Mouse (Mus musculus) intestine, embryonic 14.5 days (tissue): ENCODE measurements around the gene Vps29. TPM values are rescaled to one million over a fixed set of nuclear protein-coding genes. Genes with fewer than 3 reads are reported as not detected.

Source experiments
- ATAC-seq: fragments of 200-750 bp; cut with Nextera tagmentation; replicated peaks from 2 replicates; pipeline ENCODE4 v1.8.0; 2017; ENCODE audit warnings: low read depth, moderate number of reproducible peaks, moderate TSS enrichment, moderate library complexity; ENCODE audit not compliant: low FRiP score, low TSS enrichment
- DNase-seq: peaks from one replicate; pipeline ENCODE4 v3.0.0-alpha.2; 2018; ENCODE audit warnings: low spot score
- H3K27ac ChIP-seq: fragments of 300-500 bp; sonication (generic); 2 replicates; pipeline ENCODE4 v1.5.1; 2014; ENCODE audit warnings: low read depth, mild to moderate bottlenecking, control low read depth
- H3K27me3 ChIP-seq: fragments of 300-500 bp; sonication (generic); replicated peaks from 2 replicates; pipeline ENCODE4 v1.6.1; 2014; ENCODE audit warnings: low read length, control low read depth; ENCODE audit not compliant: control insufficient read depth, insufficient read depth
- H3K36me3 ChIP-seq: fragments of 300-500 bp; sonication (generic); 2 replicates; pipeline ENCODE4 v1.6.1; 2014; ENCODE audit warnings: low read length, control low read depth; ENCODE audit not compliant: control insufficient read depth, insufficient read depth
- H3K4me1 ChIP-seq: fragments of 300-500 bp; sonication (generic); replicated peaks from 2 replicates; pipeline ENCODE4 v1.6.1; 2014; ENCODE audit warnings: low read length, control low read depth, mixed read lengths; ENCODE audit not compliant: control insufficient read depth, insufficient read depth
- H3K4me2 ChIP-seq: fragments of 300-500 bp; sonication (generic); 2 replicates; pipeline ENCODE4 v1.6.1; 2014; ENCODE audit warnings: low read length
- H3K4me3 ChIP-seq: fragments of 300-500 bp; sonication (generic); 2 replicates; pipeline ENCODE4 v1.5.1; 2014; ENCODE audit warnings: low read depth, low read length, control low read depth, mixed read lengths
- H3K9ac ChIP-seq: fragments of 300-500 bp; sonication (generic); 2 replicates; pipeline ENCODE4 v1.6.1; 2014; ENCODE audit warnings: mild to moderate bottlenecking, low read length
- H3K9me3 ChIP-seq: fragments of 300-500 bp; sonication (generic); 2 replicates; pipeline ENCODE4 v1.6.1; 2016; ENCODE audit warnings: low read length, control low read depth; ENCODE audit not compliant: control insufficient read depth
- WGBS: fragments of 180-500 bp; shearing (Covaris S2); extraction: QIAGEN DNeasy Blood & Tissue Kit; methylation state at CpG from one replicate; pipeline ENCODE4 v1.1.7; 2014; 5-methylcytosine and 5-hydroxymethylcytosine counted together
- polyA plus RNA-seq: library from polyadenylated mRNA; unstranded; fragments of >200 nt; fragmentation: Nextera tagmentation; extraction: Ambion mirVana; gene quantifications from 2 replicates; pipeline ENCODE4 v1.2.1, GENCODE M21; 2014

The Vps29 gene
- polyA plus RNA-seq, 1 experiment from 2014 or later, result 254 TPM

- DNase-seq (no peak), ATAC-seq (peak; percentile 28)
- Histone ChIP-seq H3K4me1 (peaks cover 4% of the 10 kb centered on the region; the same call in 1 of the 2 replicates), H3K27ac (peak overlapping the region; percentile 62; the same call in 1 of the 2 replicates), H3K27me3 (no peaks in the 10 kb centered on the region), H3K9ac (peak overlapping the region; percentile 79), H3K36me3 (0 out of 2 replicates have a peak, but pooled peaks cover 3% of the 10 kb centered on the region), H3K9me3 (no peaks in the 10 kb centered on the region), H3K4me2 (peak overlapping the region; percentile 79), H3K4me3 (peak overlapping the region; percentile 69)
- under 1% methylated on average over 48 of the region's 57 CpGs for WGBS
Measured at GRCm38 (mm10) chr5:122354492-122355067, 411 bp downstream of the Vps29 start.

DNA sequence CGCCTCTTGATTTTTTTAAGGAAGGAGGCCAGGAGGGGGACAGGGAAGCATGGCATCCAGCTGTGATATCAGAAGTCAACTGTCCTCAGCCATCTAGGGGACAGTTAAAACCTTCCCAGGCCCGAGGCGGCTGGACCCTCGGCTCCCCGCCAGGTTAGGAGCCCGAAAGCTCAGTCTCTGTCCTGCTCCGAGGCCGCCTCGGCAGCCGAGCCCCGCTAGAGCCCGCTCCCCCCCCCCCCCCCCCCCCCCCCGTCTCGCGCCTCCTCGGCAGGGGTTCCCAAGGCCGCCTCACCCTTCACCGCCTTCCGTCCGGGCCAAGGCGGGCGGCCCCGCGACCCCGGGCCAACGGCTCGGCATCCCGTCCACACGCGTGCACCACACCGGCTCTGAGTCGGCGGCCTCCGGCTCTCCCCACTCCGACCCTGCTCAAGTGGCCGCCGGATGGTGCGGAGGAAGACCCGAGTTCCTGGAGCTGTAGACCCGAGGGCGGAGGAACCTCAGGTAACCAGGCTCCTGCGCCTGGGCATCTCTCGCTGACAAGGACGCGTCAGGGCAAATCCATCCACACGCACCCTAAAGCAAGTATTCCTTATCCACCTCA, 17.5 kb downstream of the Vps29 start, which contains the start of gene Gpn3:
Gpn3 (plus strand) TSS at position 286 of the 601 bp plus-strand sequence.
- peak within 1 kb of the TSS; percentile 70 for H3K9ac ChIP-seq
- H3K4me1 ChIP-seq, result peaks cover 7% of the 10 kb centered on the region
- peaks cover 33% of the 10 kb centered on the region for H3K36me3 ChIP-seq
- H3K4me2 ChIP-seq, result peak within 1 kb of the TSS; percentile 70
- no peaks in the 10 kb centered on the region for H3K27me3 ChIP-seq
- 1% methylated on average over 33 of the region's 46 CpGs for WGBS
- DNase-seq (no peak), ATAC-seq (peak; percentile 84)
- H3K4me3 ChIP-seq, result peak within 1 kb of the TSS; percentile 75
- peak within 1 kb of the TSS; percentile 94 for H3K27ac ChIP-seq
- no peaks in the 10 kb centered on the region for H3K9me3 ChIP-seq

GRCm38 (mm10) chr5:122372192-122372769, 18.1 kb downstream of the Vps29 start, which contains the start of gene Fam216a:
Fam216a (minus strand) TSS chr5:122372364.
- peak; percentile 90 for ATAC-seq
- Histone ChIP-seq H3K9ac (peak within 1 kb of the TSS; percentile 70), H3K27ac (peak within 1 kb of the TSS; percentile 94), H3K9me3 (no peaks in the 10 kb centered on the region), H3K36me3 (peaks cover 31% of the 10 kb centered on the region), H3K4me2 (peak within 1 kb of the TSS; percentile 70), H3K4me1 (peaks cover 7% of the 10 kb centered on the region), H3K27me3 (no peaks in the 10 kb centered on the region), H3K4me3 (peak within 1 kb of the TSS; percentile 75)
- under 1% methylated on average over 53 of the region's 53 CpGs for WGBS
- DNase-seq, result peak; percentile 98

DNA sequence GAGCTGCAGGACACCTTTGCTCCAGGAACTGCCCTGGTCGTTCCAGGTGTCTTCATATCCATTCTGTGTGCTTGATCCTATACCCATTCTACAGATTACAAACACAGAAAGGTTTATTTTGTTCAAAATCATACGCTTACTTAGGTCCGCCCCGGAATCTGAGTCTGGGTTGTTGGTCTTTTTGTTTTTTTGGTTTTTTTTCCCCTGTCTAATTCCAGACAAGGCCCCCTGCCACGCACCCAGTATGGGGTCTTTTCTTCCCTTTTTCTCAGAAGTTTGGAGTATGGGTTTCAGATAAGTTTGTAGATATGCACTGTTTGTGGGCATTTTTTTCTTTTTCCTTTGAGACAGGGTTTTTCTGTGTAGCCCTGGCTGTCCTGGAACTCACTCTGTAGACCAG, 18.7 kb downstream of the Vps29 start:
- H3K4me2 ChIP-seq, result peak overlapping the region; percentile 70
- no peaks in the 10 kb centered on the region for H3K27me3 ChIP-seq
- peaks cover 7% of the 10 kb centered on the region for H3K4me1 ChIP-seq
- no peak for DNase-seq
- no peak for ATAC-seq
- H3K27ac ChIP-seq, result peak overlapping the region; percentile 94; the same call in 1 of the 2 replicates
- peak overlapping the region; percentile 75 for H3K4me3 ChIP-seq
- peaks cover 25% of the 10 kb centered on the region for H3K36me3 ChIP-seq
- peak overlapping the region; percentile 70 for H3K9ac ChIP-seq
- no peaks in the 10 kb centered on the region for H3K9me3 ChIP-seq
- WGBS, result 13% methylated on average over 5 of the region's 5 CpGs

GRCm38 (mm10) chr5:122377101-122377833, 23.1 kb downstream of the Vps29 start:
- H3K4me1 ChIP-seq, result peaks cover 7% of the 10 kb centered on the region
- H3K27me3 ChIP-seq, result no peaks in the 10 kb centered on the region
- no peak overlapping the region for H3K4me2 ChIP-seq
- WGBS, result 86% methylated on average over 4 of the region's 4 CpGs
- no peak overlapping the region for H3K4me3 ChIP-seq
- ATAC-seq, result no peak
- H3K36me3 ChIP-seq, result peaks cover 39% of the 10 kb centered on the region
- H3K27ac ChIP-seq, result no peak overlapping the region
- H3K9me3 ChIP-seq, result no peaks in the 10 kb centered on the region
- DNase-seq, result no peak
- H3K9ac ChIP-seq, result no peak overlapping the region

- Histone ChIP-seq H3K4me2 (no peak overlapping the region), H3K9ac (no peak overlapping the region), H3K4me1 (peaks cover 4% of the 10 kb centered on the region), H3K4me3 (no peak overlapping the region), H3K27ac (no peak overlapping the region), H3K36me3 (peaks cover 46% of the 10 kb centered on the region), H3K9me3 (no peaks in the 10 kb centered on the region), H3K27me3 (no peaks in the 10 kb centered on the region)
- no peak for DNase-seq
- no peak for ATAC-seq
- 92% methylated on average over 12 of the region's 12 CpGs for WGBS
Measured at GRCm38 (mm10) chr5:122378171-122378570, 24.0 kb downstream of the Vps29 start.

DNA sequence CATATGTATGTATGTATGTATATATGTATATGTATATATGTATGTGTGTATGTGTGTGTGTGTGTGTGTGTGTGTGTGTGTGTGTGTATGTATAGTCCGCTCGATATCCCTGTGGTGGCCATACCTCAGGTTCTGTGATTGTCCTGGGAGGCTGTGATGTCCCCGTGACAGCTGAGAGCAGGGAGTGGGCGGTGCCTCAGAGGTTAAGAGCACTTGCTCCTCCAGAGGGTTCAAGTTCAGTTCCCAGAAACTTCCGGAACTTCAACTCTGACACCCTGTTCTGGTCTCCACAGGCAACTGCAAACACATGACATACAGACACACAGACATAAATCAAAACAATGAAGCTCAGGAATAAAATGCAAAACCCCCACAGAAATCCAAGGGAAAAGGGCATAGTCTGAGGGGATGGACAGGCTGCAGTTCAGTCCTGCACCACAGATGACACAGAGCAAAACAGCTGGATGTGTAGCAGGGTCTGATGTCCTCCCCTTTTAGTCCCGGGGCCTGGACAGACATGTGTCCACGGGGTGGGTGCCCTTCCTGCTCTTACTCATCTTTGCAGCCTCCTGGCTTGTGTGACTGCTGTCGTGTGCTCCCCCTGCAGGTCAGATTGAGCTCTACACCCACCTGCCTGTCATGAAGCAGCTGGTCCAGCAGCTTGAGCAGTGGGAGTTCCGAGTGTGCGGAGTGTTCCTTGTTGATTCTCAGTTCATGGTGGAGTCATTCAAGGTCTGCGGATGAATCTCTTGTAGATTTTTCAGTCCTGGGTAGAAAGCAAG, 25.4 kb downstream of the Vps29 start:
- peaks cover 46% of the 10 kb centered on the region for H3K36me3 ChIP-seq
- peak; percentile 81 for DNase-seq
- 58% methylated on average over 11 of the region's 11 CpGs for WGBS

GRCm38 (mm10) chr5:122390006-122390405, 35.8 kb downstream of the Vps29 start:
- 85% methylated on average over 5 of the region's 5 CpGs for WGBS
- no peaks in the 10 kb centered on the region for H3K36me3 ChIP-seq
- H3K27ac ChIP-seq, result no peak overlapping the region
- H3K4me1 ChIP-seq, result peaks cover 5% of the 10 kb centered on the region
- H3K9ac ChIP-seq, result no peak overlapping the region
- ATAC-seq (no peak), DNase-seq (no peak)
- no peaks in the 10 kb centered on the region for H3K9me3 ChIP-seq
- H3K27me3 ChIP-seq, result no peaks in the 10 kb centered on the region
- H3K4me2 ChIP-seq, result no peak overlapping the region
- no peak overlapping the region for H3K4me3 ChIP-seq

More for the DNA sequence above, 25.4 kb downstream of the Vps29 start:
- Histone ChIP-seq H3K9ac (no peak overlapping the region), H3K4me3 (no peak overlapping the region), H3K9me3 (no peaks in the 10 kb centered on the region), H3K4me1 (no peaks in the 10 kb centered on the region), H3K4me2 (no peak overlapping the region), H3K27ac (no peak overlapping the region), H3K27me3 (no peaks in the 10 kb centered on the region)
- ATAC-seq, result peak; percentile 68
